Mouse (Mus musculus) testis, postnatal 14 days (tissue): Measurements from ENCODE around the gene Rfc4.

ENCODE experiments used
- DNase-seq: peaks from one replicate; pipeline ENCODE4 v3.0.0; 2021; ENCODE audit warnings: low spot score

Rfc4 gene

DNA sequence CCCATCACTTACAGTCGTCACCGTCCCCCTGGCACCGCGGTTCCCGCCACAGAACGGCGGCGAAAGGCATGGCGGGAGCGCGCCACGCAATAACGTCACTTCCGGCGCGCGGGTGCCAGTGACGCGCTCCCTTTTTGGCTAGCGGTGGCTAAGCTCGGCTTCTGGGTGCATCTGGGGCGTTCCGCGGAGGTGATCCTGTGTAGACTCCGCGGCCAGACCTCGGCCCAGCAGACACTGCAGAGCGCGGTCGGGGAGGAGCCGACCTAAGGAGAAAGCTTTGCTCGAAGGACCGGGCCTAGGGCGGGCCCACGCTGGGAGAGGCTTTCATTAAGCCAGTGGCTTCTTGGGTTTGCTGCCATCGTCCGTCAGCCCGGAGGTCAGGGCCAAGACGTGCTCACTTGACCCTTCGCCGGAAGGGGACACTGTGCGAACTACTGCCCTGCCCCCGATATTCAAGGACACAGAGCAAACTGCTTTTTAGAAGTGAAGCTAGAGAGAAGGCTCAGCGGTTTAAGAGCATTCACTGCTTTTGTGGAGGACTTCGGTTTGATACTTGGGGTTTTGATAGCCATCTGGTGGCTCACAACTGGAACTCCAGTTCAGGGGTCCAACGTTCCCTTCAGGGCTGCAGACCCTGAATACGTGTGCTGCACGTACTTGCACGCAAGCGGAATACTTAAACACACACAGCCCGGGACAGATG, at the start of gene Rfc4:
TSS of gene Rfc4 (minus strand) at position 65 of the 703 bp plus-strand sequence.
- peak; percentile 88 for DNase-seq

GRCm38 (mm10) chr16:23175956-23176355, 48.4 kb upstream of the Rfc4 start:
- no peak for DNase-seq

- DNase-seq = no peak
These were observed 47.3 kb upstream of the Rfc4 start for GRCm38 (mm10) chr16:23174855-23175254.

DNA sequence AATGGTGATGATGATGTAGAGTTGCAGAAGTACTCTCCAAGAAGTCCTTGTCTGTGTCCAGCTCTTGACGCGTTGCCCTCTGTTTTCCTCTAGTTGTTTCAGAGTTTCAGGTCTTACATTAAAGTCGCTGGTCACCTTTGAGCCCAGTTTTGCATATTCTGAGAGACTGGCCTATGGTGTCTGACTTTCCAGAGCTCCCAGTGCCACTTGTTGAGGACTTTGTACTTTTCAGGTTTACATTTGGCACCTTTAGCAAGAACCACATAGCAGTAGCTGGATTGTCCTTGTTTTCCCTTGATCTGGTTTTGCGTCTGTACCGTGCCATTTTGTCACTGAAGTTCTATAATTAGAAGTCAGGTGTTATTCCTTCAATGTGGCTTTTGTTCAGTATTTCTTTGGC, 46.4 kb upstream of the Rfc4 start:
- DNase-seq = no peak

GRCm38 (mm10) chr16:23170813-23171212, 43.3 kb upstream of the Rfc4 start:
- no peak for DNase-seq

DNA sequence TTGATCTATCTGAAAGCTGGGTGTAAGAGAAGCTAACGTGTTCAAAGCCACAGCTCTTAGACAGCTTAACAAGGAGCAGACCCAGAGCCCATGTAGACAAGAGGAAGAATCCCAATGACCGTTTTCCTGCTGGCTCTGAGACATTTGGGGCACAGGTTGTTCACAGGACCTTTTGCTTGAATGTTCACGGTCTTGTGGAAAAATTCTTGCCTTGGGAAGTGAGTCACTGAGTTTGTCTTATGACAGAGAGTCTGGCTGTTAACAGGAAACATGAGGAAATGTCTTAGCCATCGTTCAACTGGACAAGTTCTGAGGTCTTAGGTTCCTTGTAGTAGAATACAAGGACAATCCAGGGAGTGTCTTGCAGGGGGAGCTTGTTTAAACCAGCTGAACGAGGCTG, 39.5 kb upstream of the Rfc4 start:
- no peak for DNase-seq

GRCm38 (mm10) chr16:23166646-23167045, 39.1 kb upstream of the Rfc4 start:
- DNase-seq = no peak

DNA sequence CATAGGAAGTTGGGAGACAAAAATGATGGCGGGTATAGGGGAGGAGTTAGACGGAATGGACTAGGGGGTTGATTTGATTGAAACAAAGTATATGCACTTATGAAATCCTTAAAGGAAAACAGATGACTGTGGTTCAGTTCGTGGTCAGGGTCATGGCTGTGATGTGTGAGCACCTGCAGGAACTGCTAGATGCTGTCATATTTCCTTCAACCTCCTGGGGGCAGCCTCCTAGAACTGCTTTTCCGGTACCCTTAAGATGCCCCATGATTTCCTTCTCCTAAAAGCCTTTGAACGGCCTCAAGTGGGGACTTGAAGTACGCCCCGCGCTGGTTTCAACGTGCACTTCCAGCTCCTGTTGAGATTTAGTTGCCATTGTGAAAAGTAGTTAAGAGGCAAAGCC, 37.9 kb upstream of the Rfc4 start:
- no peak for DNase-seq

GRCm38 (mm10) chr16:23164443-23164842, 36.9 kb upstream of the Rfc4 start:
- no peak for DNase-seq

- no peak for DNase-seq
These were observed 34.6 kb upstream of the Rfc4 start for GRCm38 (mm10) chr16:23162116-23162515.

- DNase-seq = no peak
These were observed 32.2 kb upstream of the Rfc4 start for GRCm38 (mm10) chr16:23159749-23160148.

- no peak for DNase-seq
These were observed 31.4 kb upstream of the Rfc4 start for GRCm38 (mm10) chr16:23158957-23159356.

DNA sequence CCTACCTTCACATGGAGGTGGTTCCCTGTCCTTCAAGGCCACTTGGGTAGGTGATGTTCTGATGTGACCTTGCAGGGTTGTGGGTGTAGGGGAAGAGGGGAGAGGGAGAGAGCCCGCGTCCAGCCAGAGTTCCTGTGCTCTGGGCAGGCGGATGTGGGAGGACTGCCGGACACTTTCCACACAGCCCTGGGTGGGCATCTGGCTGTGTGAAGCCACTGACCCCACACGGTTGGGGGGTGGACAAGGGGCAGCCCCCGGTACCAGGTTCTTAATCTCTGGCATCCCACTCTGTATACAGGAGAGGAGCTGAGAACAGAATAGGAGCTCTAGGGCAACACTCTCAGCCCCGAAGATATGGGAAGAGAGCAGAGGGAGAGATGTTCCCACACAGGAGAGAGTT, 30.8 kb upstream of the Rfc4 start:
- DNase-seq = no peak

DNA sequence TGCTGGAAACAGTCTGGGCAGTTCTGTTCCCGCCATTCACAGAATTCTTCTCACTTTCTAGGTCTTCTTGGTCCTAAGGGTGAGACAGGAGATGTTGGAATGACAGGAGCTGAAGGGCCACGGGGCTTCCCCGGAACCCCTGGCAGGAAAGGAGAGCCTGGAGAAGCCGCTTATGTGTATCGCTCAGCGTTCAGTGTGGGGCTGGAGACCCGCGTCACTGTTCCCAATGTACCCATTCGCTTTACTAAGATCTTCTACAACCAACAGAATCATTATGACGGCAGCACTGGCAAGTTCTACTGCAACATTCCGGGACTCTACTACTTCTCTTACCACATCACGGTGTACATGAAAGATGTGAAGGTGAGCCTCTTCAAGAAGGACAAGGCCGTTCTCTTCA, 29.5 kb upstream of the Rfc4 start:
- DNase-seq = no peak

- DNase-seq = no peak
These were observed 26.7 kb upstream of the Rfc4 start for GRCm38 (mm10) chr16:23154261-23154660.

DNA sequence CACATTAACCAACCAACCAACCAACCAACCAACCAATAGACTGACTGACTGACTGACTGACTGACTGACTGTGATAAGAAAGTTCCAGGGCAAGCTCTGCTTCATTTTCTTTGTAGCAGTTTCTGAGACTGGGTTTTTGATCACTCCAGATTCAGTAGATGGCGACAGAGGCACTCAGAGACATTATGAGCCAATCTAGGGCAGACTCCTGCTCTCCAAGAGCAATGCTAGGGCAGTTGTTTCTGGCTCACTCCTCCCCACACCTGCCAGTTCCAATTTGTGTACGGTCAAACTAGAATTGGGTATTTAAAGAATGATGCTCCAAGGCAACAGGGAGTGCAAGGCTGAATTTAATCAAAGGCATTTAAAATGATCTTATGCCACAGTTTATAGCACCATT, 23.9 kb upstream of the Rfc4 start:
- no peak for DNase-seq

GRCm38 (mm10) chr16:23149396-23149795, 21.9 kb upstream of the Rfc4 start:
- DNase-seq = no peak

DNA sequence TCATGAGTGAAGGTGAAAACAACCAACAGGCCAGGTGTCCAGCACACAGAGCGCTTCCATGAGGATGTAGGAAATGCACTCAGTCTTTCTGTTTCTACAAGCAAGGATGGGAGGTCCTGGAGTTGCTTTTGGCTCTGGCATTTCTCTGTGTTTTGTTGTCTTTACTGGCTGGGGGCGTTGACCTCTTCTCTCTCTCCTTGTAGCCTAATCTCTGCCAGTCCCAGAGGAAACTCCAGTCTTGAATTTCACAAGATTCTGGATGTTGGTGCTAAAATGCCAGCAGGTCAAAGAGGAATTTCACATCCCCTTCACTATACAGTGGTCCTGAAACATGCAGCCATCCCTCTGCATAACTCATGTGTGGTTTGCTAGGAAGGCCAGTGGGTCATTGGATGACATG, 21.4 kb upstream of the Rfc4 start:
- no peak for DNase-seq

- DNase-seq = no peak
These were observed 18.7 kb upstream of the Rfc4 start, which contains the start of gene Adipoq for GRCm38 (mm10) chr16:23146280-23146679. Gene Adipoq (plus strand): TSS chr16:23146536.

- no peak for DNase-seq
These were observed 17.7 kb upstream of the Rfc4 start for GRCm38 (mm10) chr16:23145211-23145610.

DNA sequence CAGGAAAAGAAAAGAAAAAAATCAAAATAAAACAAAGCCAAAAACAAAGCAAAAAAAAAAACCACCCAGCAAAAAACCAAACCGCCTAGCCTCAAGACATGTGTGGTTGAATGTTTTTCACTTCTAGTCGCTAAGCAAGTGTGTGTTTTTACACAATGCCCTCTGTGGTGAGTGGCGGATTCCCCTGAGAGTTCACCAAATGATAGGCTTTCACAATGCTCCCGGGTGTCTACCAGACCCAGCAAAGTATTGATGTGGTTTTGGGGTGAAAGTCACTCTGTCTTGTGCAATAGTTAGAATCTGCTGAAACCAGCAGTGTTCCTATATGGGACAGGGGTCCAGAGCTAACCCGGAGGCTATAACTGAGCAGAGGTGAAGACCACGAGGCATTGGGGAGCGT, 16.8 kb upstream of the Rfc4 start:
- no peak for DNase-seq

DNA sequence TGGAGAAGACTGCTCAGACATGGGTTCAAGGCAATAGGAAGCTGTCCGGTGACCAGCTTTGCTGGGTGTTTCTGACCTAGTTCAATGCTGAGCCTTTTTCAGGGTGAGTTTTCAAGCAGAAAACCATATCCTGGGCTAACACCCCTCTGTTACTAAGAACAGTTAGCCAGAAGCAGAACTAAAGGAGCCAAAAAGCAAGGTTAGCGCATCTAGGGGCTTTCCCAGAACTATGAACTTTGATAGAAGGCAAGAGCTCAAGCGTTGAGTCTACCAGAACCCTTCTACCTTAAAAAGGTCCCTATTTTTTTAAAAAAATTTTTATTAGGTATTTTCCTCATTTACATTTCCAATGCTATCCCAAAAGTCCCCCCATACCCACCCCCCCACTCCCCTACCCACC, 13.4 kb upstream of the Rfc4 start:
- no peak for DNase-seq

- no peak for DNase-seq
These were observed 9.0 kb upstream of the Rfc4 start for GRCm38 (mm10) chr16:23136406-23136970.
